Mouse (Mus musculus) monocyte, adult 2 months (primary cell): ENCODE measurements around the gene Pole3.
"Not testable (repeated sequence)": the region's sequence is repeated elsewhere in the genome, so short reads cannot be mapped to it uniquely, and the experiment has no call there.

Experiments used
- DNase-seq, 2 experiments: peaks; one replicate each; pipeline ENCODE4 v3.0.0; 2022; ENCODE audit warnings: low spot score in 2 of 2, low read depth in 1 of 2

The Pole3 gene

GRCm38 (mm10) chr4:62487914-62488313 lies 37.0 kb downstream of the Pole3 start:
- no peak for DNase-seq

GRCm38 (mm10) chr4:62487172-62487571 lies 37.7 kb downstream of the Pole3 start:
- no peak for DNase-seq

GRCm38 (mm10) chr4:62486162-62486696 lies 38.6 kb downstream of the Pole3 start:
- DNase-seq, result no peak

DNA sequence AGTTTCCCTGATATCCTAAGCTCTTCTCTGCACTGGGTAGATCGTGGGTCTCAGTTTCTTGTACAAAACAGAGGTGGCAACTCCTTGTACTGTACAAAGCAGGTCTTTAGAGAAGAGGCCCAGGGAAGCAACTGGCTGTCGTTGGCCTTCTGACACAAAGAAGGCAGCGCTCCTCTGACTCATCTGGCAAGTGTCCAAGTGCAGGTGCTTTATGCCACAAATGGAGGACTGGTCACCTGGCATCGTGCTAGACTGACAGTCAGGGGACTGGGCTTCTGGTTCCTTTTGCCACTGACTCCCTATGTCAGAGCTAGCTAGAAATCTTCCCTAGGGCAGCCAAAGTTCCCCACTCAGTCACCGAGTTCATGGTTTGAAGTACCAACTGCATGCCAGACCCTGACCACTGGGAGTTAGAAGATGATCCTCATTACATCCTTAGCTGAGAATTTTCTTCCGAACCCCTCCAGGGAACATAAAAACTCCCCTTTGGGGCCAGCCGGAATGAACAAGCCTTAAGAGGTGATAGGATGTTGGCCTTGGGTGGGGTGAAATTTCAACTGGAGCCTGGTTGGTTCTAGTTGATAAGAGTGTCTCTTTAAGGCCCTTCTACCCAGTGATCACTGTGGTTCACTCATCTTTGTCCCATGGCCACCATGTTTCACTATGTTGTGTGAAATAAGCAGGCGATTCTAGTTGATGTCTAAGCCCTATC lies 39.3 kb downstream of the Pole3 start:
- no peak for DNase-seq

GRCm38 (mm10) chr4:62484928-62485327 lies 39.9 kb downstream of the Pole3 start:
- DNase-seq, result no peak

DNA sequence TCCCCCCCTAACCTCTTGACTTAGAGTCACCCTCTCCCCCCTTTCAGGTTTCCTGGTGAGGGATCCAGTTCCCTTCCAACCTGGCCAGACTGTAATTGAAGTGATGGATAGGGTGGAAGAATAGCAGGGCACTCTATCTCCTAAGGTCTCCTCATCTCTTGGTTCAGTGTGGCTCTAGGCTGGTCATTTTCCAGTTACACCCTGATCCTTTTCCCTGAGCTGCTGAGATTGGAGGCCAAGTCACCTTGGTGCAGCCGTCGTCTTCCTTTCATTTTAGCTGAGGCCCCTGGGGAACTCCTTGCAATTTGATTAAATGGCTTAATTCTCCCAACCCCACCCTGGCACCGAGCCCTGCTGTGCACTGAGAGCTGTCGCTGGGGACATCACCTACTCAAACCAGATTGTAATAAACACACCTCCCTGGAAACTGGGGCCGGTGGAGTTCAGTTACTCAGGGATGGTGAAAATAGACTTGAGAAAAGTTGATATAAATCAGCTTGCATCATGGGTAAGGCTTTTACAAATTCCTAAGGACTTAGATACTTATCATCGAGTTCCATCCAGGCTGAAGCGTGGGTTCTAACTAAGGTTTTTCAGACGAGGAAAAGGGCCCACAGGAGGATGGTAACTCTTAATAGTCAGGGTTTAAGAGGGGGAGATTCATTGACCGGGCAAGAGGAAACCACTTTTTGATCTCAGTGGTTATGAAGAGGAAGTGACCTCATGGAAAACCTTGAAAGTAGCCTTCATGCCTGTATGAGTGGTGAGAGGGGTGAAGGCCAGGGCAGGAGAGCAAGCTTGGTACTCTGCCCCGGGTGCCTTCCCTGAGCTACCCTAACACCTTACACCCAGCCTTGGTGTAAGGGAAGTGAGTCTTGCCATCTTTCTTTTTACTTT lies 43.9 kb downstream of the Pole3 start:
- no peak for DNase-seq

GRCm38 (mm10) chr4:62479937-62480708 lies 44.7 kb downstream of the Pole3 start, which contains the start of gene Bspry:
Gene Bspry, plus strand, starts transcription at chr4:62480053.
- no peak for DNase-seq

DNA sequence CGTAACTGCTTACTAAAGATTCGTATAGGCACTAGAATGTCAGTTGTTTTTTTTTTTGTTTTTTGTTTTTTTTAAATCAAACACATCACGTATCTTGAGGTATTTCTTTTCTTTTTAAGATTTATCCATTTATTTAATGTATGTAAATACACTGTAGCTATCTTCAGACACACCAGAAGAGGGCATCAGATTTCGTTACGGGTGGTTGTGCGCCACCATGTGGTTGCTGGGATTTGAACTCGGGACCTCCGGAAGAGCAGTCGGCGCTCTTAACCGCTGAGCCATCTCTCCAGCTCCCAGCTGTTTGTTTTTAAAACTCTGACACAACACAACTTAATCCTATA lies 45.3 kb downstream of the Pole3 start:
- not testable (repeated sequence) for DNase-seq

GRCm38 (mm10) chr4:62477542-62478244 lies 47.2 kb downstream of the Pole3 start:
- DNase-seq, result no peak

- DNase-seq, result no peak
Measured at GRCm38 (mm10) chr4:62475793-62476192, 49.1 kb downstream of the Pole3 start.

DNA sequence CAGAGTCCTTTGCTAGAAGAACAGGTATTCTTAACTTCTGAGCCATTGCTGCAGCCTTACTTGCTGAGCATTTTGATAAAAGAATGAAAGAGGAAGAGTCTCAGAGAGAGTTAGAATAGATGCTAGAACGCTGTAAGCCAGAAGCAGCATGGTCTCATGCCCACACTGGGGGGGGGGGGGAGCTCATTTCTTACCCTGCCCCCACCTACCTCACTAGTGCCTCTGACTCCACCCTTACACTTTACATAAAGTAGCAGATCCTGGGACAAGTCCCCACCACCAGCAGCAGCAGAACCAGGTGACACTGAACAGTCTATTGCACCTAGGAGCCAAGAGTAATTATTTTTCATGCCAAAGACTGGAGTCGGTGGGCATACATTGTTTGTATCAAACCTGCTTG lies 49.7 kb downstream of the Pole3 start:
- DNase-seq, result no peak
